Mouse (Mus musculus): ENCODE measurements around the gene Szrd1.

Szrd1 gene

DNA sequence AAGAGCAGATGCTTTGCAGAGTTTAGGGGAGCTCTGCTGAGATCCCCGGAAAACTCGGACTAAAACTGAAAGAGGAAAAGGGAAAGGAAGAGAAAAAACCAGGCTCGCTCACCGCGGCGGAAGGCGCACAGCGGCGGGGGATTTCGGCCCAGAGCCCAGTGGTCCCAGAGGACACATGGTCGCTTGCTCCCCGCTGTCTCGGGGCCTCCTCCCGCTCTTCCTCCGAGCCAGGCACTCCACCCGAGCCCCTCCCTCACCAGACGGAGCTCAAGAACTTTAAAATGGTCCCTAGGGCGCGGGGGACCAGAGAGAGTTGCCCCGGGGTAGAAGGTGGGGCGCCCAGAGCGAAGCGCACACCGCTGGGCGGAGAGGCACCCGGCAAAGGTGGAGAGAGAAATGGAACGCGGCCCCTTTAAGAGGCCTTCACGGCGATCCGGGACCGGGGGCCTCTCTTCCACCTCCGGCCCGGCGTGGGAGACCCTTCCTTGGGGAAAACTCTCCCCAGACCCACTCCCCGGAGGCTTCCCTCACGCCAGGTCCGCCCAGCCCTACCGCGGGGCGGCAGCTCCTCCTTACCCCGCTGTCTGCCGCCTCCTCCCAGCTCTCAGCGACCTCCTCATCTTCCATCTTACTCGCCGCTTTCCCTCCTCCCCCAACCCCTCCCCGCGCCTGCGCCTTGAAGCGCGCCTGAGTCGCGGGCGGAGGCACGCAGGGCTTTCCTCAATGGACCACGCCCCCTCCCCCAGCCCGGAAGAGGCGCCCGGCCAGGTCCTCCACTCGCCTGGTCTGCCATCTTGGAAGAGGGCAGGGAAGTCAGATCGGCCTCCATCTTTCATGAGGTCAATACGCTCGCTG is at the start of gene Szrd1:
TSS of gene Szrd1 (minus strand) at position 660 of the 855 bp plus-strand sequence.
- DNase-seq = peak; percentile 99

DNA sequence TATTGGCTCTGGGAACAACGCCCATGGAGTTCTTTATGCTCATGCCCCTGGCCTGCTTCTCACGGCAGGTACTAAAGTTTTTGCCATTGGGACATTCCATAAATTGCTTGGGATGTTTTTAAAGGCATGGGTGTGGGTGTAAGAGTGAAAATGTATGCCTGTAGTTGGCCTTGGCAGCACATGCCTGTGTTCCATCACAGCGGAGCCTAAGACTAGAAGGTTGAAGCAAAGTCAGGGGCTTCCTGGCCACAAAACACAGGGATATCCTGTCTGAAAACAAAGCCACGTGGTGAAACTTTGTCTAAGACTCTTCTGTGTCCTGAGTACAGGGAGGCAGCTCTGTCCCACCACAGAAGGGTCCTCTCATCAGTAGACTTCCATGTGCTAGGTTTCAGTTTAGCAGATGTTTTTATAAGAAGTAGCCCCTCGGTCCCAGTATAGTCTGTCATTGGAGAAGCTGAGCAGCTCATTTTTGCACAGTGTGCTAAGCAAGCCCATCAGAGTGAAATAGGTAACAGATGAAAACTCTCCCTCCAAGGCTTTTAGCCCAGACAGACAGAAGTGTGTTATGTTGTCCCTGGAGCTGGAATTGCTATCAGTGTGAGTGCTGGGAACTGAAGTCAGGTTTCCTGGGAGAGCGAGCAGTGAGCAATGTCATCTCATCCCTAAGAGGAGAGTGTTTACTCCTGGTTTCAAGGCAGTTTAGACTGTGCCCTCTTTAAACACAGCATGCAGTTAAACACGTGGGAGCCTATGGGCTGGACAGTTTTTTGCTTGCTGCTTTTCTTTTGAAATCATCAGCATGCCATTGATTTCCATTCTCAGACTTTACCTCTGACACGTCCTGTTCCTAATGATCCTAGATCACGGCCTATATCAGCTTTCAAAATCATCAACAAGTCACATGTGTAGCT is 47.6 kb upstream of the Szrd1 start:
- DNase-seq = no peak

DNA sequence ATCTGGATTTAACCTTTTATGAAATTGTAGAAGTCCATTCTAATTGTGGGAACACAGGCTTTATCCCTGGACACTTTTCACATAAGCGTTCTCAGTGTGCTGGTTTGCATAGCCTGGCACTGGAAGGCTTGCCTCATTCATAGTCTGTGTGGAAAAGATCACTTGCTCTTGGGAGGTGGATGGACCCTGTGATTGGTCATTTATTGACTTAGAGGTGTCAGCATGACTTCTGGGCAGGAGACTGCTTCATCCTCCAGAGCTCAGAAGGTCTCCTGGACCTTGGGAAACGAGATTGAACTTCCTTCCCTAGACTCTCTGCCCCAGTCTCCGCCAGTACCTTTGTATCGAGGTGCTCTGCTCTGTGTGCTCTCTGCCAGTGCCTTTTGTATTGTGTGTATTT is 44.9 kb upstream of the Szrd1 start:
- DNase-seq = no peak

DNA sequence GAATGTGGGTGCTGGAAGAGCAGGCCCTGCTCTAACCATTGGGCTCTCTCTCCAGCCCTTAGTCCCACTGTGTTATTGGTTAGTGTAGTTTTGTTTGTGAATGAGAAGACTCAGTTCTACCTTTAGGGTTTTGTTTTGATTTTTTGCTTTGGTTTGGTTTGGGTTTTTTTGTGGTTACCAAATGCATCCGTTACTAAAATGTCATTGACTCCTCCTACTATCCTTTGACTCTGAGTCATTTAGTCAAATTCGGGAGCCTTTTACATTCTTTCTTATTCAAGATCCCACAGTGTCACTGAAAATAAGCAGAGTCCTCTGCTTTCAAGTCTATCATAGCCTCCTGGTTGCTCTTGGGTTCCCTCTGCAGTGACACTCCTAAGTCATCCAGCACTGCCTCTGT is 44.4 kb upstream of the Szrd1 start:
- DNase-seq = no peak

DNA sequence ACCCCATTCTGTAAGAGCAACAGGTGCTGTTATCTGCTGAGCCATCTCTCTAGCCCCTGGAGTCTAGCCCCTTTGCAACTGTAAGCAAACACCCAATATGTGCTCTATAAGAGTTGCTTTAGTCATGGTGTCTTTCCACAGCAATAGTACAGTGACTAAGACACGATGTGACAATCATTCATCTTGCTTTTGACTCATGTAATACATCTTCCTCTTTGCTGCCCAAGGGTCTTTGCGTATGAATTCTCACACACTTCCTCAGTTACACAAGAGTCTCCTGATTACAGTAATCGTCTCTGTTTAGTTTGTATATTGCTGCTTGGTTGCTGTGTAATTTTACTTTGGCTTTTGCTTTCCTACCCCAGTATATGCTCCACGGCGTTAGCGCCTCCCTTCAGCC is 42.4 kb upstream of the Szrd1 start:
- DNase-seq = no peak

DNA sequence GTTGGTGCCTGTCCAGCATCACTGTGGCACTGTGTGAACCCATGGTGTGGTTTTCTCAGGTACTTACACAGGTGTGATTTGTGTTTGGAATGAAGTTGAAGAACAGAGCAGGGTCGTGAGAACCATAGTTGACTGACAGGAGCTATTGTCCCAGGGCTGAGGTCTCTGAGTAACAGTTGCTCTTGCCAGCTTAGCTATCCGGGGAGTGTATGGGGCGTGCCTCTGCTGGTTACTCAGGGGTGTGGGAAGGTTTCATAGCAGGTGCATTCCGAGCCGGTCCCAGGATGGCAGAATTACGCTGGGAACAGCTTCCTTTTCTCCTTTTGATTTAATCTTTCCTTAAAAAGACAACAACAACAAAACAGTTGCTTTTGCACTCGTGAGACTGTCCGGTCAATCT is 41.3 kb upstream of the Szrd1 start:
- no peak for DNase-seq

DNA sequence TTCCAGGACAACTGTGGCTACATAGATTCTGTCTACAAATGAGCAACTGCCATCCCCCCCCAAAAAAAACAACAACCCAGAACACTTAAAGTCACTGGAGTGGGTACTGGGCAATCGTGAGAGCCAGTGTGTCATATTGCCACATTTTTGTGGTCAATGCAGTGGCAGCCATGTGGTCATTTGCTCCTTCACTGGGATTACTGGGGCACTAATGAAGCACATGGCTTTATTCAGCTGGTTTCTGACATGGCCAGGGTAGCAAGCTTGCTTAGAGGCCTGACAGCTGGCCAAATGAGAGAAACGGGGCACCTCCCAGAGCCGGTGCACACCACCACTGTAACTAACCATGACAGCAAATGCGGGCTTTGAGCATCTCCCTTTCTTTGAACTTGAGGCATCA is 38.9 kb upstream of the Szrd1 start:
- no peak for DNase-seq

DNA sequence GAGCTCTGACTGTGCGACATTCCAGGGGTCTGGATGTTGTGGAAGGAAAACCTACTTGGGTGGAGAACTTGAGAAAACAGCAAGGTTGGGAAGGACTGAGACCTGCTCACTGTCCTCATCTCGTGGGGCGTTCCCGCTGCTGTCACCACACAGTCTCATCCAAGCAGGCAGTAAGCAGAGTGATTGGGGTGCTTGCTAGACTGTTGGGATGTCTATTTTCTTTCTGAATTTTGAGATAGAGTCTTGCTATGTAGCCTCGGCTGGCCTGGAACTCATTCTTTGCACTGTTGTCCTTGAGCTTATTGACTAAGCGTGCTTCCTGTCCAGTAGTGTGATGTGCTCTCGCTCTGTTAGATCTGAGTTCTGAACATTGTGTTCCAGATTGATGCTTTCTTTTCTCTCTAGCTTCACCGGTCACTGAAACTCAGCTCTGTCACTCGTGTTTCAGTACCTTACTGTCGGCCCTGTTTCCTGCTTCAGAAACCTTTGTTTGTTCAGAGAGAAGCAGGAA is 36.8 kb upstream of the Szrd1 start:
- DNase-seq = no peak

DNA sequence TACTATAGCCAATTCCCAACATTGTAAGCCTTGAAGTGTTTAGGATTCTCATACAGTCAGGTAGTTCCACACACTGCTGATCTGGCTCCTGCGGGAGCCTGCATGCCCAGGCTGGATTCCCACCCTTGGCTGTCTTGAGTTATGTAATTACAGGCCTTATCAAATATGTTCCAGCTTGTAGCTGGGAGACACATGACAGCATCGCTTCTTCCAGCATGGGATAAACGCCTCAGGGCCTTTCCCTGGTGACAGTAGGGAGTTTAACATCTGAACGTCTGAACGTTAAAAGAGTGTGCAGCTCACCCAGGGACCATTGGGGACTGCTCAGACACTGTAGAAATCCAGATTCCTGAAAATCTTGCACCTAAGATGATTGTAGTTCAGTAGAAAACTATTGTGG is 36.2 kb upstream of the Szrd1 start:
- DNase-seq = no peak

DNA sequence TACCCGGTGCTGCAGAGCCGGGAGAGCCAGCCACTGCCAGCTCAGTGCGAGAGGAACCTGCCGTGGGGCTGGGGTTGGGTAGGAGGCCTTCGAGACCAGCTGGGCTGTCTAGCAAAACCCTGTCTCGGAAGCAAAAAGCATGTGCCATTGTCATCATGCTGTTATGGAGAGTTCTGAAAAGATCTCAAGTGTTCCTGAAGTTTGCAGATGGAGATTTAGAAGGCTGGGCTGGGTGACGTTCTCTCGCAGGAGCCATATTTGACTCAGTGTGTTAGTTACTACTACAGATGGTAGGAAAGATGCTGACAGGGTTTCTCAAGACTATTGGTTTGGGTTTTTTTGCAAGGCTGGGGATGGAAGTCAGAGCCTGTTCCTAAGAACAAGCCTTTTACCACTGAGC is 32.5 kb upstream of the Szrd1 start:
- no peak for DNase-seq

DNA sequence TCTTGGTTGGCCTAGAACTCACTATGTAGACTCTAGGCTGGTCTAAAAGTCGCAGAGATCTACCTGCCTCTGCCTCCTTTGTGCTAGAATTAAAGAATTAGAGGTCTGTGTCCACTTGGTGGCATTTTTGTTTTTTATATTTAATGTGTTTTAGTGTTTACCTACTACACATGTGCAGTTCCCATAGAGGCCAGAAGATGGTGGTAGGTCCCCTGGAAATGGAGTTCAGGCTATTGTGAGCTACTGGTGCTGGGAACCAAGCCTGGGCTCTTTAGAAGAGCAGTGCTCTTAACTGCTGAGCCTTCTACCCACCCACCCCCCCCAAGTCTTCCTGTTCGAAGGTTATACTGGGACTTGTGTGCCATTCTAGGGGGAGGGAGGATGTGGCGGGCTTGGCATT is 27.6 kb upstream of the Szrd1 start:
- no peak for DNase-seq

DNA sequence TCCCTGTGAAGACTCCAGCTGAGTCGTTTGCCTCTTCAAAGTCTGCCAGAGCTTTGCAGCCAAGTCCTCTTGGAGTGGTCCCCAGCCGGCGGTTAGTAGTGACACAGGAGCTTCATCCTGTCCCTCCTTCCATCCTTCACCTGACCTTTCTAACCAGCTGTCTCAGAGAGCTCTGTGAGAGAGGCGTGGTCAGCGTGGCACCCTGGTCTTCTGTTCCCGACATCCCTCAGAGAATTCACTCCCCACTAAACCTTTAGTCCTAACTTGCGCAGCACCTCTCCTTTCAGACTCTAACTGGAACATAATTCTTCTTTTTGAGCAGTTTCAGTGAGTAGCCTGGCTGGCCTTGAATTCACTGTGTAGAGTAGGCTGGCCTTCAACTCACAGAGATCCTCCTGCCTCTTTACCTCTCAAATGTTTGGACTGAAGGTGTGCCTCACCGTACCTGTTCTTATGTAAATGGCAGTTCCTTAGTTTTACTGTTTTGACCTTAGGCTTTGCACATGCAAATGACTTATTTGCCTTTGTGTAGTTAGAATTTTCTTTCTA is 26.2 kb upstream of the Szrd1 start:
- no peak for DNase-seq

DNA sequence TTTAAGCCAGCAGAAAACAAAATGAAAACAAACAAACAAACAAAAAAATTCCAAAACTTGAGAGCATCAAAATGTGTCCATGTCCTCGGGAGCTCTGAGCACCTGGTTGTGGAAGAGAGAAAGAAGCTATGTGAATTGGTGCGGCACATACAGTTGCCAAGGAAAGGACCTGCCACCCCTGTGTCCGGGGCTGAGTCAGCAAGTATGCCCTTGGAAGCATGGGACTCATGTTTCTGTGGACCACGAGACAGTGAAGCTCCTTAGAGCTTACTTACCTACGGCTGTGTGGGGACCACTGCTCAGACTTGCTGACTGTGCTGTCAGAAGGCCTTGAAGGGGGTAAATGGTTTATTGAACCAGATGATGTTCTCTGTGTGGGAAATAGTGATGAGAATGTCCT is 24.2 kb upstream of the Szrd1 start:
- no peak for DNase-seq

DNA sequence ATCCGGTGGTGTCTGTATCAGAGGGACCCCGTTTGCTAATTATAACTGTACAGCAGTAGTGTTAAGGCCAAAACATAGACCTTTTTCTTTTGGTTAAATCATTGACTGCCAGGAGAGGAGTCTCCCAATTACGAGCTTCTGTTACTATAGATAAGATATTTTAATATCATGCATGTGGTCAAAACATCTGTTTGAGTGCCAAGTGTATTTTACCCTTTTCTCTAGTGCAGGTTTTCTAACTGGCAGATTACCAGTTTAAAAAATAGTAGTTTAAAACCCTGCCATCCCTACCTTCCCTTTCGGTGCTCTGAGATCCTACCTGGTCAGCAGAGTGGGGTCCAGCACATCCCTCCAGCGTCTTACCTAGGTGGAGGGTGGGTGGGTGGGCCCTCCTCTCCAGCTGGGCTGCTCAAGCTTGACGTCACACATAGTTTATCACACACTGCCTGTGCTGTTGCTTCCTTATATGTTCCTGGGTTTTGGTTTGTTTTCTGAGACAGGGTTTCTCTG is 22.2 kb upstream of the Szrd1 start:
- no peak for DNase-seq

DNA sequence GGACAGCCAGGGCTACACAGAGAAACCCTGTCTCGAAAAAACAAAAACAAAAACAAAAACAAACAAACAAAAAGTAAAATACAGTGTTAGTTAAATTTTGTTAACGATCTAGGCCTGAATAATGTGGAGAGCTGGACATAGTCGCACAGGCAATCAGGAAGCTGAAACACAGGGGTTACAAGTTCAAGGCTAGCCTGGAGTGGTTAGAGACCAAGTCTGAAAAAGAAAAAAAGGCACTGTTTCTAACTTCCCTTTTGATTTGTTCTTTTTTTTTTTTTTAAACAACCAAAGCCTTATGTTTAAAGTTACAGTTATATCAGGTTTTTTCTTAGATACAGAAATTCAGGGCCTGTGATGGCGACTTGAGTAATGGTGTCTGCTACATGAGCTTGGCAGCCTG is 20.6 kb upstream of the Szrd1 start:
- no peak for DNase-seq

DNA sequence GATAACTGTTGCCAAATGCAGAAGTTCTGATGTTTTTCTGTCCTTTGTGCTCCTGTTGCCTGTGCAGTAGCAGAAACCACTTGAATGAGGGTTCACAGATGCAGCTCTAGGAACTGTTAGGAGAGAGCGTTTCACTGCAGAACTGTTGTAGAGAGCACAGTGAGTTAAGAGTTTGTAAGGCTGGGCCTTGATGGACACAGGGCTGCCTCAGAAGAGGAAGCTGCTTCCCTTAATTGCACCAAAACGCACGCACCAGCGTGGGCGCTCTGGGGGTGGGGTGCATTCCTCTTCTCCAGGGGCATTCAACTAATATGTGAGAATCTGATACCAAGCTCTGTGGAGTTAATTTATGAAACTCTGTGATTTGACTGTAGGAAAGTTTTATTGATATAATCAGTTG is 20.1 kb upstream of the Szrd1 start:
- DNase-seq = no peak

DNA sequence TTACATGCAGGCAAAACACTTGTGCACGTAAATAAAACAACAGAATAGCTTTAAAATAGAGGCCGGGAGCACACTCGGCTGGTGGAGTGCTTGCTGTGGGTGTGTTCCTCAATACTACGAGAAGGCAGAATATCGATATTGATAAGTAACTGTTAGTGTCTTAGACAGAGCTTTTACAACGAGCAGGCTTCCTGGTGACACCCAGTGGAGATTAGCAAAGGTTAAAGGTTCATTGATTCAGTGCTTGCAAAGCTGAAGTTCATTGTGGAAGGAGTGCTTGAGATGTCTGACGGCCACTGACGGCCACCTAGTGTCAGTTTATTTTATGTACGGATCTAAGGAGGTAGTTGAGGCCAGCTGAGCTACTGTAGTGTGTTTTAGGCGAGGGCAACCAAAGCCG is 19.5 kb upstream of the Szrd1 start:
- DNase-seq = no peak

DNA sequence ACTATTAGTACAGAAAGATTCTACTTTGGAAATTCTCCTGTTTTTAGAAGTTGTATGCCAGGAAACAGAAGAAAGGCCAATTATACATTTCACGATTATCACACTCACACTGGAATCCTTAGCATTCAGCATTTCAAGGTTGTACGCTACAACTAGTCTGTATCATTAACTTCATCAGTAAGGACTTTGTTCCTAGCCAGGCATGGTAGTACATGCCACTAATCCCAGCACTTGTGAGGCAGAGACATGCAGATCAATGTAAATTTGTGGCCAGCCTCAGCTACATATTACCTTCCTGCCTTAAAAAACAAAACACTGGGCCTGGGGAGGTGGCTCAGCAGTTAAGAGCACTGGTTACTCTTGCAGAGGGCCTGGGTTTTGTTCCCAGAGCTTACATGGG is 19.0 kb upstream of the Szrd1 start:
- DNase-seq = no peak

DNA sequence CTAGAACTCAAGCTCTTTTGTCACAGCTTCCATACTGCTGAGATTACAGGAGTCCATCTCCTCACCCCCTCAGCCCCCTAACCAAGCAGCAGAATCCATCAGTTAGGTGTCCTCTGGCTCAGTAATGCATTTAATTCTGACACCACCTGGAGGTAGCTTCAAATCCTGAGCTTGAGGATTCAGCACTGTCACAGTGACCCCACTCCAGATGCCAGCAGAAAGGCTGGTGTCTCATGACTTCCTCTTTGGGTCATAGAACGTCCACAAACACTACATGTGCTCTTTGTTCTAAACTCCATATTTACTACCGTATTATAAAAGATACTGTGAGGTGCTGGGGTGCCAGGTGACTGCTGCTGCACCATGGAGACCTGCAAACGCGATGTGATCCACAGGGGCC is 17.9 kb upstream of the Szrd1 start:
- DNase-seq = no peak

DNA sequence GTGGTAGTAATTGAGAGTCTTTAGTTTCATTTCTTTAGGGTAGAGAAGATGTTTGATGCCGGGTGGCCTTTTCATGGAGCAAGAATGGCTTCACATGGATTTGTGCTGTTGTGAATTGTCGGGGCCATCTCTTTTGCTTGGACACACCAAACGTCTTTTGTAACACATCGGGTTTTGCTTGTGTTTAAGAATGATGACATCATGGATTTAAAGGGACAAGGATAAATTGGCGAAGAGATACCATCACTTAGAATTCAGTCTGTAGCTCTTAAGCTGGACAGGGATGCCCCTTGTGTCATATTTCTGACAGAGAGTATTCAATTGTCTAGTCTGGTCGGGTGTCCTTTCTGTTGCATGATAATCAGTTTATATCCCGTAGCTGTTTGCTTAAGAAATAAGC is 9.5 kb upstream of the Szrd1 start:
- DNase-seq = no peak

DNA sequence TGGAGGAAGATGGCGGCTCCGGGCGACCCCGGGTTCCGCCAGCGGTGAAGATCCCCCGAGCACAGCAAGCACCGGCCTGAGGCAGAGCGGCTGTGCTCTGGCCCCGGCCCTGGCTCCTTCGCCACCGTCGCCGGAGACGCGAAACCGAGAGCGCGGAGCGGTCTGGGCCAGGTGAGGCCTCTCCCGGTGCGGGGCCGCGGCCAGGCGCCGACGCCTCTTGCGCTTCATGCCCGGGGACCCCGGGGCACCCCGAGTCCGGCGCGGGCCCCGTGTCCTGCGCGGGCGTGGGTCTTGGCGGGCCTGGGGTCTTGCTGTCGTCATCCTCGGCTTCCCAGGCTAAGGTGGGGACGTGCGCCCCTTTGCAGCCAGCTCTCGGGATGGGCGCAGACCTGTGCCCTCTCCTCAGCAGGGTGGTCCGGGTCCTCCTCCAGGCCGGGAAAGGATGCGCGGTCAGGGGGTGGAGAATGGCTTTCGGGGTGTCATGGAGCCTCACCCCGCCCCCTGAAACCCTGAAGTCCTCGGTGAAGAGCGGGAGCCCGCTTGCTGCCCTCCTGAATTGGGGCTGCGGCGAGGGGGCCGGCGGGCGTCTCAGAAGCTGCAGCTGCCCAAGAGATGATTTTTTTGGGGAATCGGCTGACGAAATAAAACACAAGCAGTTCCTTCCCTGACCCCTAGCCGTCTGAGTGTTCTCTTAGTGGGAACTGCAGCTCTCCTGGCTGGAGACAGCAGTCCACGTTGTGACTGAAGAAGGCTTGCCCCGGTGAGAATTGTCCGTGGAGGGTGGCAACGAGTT is 8.6 kb upstream of the Szrd1 start:
- no peak for DNase-seq
